Mouse (Mus musculus) splenic B cell, adult 2 months (primary cell): ENCODE results near the gene C6.

Experiments used
- DNase-seq: peaks from one replicate; pipeline ENCODE4 v3.0.0-alpha.2; 2011; ENCODE audit warnings: low read depth, low spot score
- H3K27me3 ChIP-seq: 2 replicates; pipeline ENCODE4 v1.6.1; 2012; ENCODE audit warnings: mild to moderate bottlenecking, low read length, moderate library complexity, mixed read lengths; ENCODE audit not compliant: control insufficient read depth, poor library complexity, insufficient read depth, severe bottlenecking
- H3K36me3 ChIP-seq: 2 replicates; pipeline ENCODE4 v1.6.1; 2012; ENCODE audit warnings: mild to moderate bottlenecking, low read length, moderate library complexity, mixed read lengths; ENCODE audit not compliant: control insufficient read depth, poor library complexity, insufficient read depth, severe bottlenecking

Gene C6

DNA sequence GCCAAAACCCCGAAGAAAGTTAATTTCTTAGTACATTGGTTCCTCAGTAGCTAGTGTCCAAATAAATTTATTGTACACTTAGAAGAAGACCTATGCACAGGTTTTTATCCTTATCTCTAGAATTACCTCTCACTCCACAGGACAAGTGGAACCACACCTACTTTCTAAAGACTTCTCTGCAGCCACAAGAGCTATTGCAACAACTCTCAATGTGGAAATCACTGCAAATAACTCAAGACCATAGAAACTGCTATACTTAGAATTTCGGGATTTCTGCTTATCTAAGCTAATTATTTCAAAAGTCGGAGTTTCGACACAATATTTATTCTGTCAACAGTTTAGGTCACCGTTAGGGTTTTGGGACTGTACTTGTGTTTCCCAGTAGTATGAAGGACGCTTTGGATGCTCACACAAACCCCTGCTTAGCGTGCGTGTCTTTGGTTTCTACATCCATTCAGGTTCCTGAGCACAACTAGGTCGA, at the start of gene C6:
C6 (plus strand) TSS at position 346 of the 481 bp plus-strand sequence.
- H3K27me3 ChIP-seq, result no peaks in the 10 kb centered on the region
- DNase-seq, result no peak
- H3K36me3 ChIP-seq, result no peaks in the 10 kb centered on the region

GRCm38 (mm10) chr15:4697604-4698003, 29.4 kb upstream of the C6 start:
- H3K27me3 ChIP-seq, result no peaks in the 10 kb centered on the region
- H3K36me3 ChIP-seq, result no peaks in the 10 kb centered on the region
- no peak for DNase-seq

DNA sequence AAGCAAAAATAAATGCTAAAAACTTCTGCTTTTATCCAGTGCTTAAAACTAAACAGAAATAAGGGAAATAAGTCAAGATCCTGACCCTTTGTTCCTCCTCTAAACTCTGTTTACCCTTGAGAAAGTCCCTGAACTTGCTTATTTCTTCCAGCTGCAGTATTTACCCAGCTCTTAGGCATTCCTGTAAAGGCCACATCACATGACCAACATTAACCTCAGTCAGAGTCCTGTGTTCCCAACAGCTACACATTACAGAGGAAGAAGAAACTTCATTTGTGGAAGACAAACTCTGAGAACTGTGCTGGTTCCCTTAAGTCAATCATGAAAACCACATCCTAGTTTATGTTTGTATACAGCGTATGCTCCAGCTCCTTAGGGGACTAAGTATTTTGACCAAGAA, 7.2 kb downstream of the C6 start:
- no peak for DNase-seq
- Histone ChIP-seq H3K36me3 (no peaks in the 10 kb centered on the region), H3K27me3 (no peaks in the 10 kb centered on the region)

DNA sequence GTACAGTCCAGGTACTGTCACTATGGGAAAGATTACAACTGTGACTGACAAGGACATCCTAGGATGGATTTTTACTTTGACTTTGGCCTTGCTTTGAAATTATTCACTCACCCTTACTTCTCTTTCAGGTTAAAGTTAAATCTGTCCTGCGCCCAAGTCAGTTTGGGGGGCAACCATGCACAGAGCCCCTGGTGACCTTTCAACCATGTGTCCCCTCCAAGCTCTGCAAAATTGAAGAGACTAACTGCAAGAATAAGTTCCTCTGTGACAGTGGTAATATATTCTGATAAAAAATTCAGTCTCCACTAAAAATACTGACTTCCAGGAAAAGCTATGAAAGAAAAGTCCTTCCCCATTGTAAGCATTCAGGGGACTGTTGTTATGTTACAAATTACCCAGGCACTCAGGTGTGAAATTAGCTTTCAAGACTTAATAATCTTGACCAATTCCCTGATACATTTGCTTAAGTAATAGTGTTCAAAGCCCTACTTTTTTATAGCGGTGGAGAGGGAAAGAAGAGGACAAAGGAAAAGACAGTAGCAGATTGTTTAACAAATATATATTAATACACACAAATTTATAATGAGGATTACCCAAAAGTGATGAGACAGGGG, 8.1 kb downstream of the C6 start:
- H3K36me3 ChIP-seq, result no peaks in the 10 kb centered on the region
- no peaks in the 10 kb centered on the region for H3K27me3 ChIP-seq
- DNase-seq, result no peak

DNA sequence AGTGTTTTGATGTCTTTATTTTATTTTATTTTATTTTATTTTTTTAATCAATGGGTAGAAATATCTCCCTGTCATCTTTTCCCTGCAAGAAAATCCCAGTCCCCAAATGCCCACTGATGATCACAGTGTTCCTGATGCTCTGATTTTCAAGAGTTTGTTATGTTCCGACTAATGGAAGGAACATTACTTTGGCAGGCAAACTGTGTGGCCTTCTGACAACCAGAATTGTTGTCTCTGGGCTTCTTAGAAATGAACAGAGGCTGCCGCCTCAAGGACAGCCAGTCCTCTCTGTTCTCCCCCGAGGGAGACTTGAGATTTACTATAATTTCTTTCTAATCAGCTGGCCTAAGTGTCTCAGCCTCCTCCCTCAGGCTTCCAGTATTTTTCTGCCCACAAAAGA, 20.7 kb downstream of the C6 start:
- DNase-seq, result no peak
- Histone ChIP-seq H3K27me3 (no peaks in the 10 kb centered on the region), H3K36me3 (no peaks in the 10 kb centered on the region)

DNA sequence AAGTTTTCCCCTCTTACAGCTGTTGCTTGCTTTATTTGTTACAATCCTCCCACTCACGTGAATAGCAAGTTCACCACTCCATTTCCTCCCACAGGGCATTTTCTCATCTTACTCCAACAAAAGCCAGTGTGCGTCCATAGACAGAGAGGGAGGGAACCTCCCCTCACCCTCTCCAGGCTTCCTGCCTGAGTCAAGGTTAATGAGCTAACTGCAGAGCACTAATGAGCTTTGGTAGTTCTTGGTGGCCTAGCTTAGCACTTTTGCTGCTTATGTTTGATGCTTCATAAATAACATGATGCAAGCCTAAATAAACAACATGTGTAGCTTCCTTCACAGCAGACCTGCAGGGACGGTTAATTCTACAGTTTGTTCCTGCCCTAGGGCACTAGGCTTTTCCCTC, 63.4 kb downstream of the C6 start:
- Histone ChIP-seq H3K27me3 (no peaks in the 10 kb centered on the region), H3K36me3 (no peaks in the 10 kb centered on the region)
- DNase-seq, result no peak

GRCm38 (mm10) chr15:4796861-4797260, 69.9 kb downstream of the C6 start:
- DNase-seq, result no peak
- H3K27me3 ChIP-seq, result no peaks in the 10 kb centered on the region
- no peaks in the 10 kb centered on the region for H3K36me3 ChIP-seq

- Histone ChIP-seq H3K27me3 (no peaks in the 10 kb centered on the region), H3K36me3 (no peaks in the 10 kb centered on the region)
- no peak for DNase-seq
Observed at GRCm38 (mm10) chr15:4804256-4804655, 77.3 kb downstream of the C6 start.

DNA sequence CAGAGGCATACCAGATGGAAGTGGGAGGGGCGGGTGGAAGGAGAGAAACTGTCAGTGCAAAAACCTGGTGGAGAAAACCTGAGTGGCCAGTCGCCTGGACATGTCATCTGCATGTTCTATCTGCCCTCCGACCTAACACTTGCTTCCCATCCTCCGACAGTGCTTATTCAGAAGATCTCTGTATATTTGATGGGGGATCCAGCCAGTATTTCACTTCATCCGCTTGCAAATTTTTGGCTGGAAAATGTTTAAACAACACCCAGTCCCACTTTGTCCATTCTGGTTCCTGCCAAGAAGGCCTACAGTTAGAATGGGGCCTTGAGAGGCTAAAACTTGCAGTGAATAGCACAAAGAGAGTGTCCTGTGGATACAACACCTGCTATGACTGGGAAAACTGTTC, 81.2 kb downstream of the C6 start:
- DNase-seq, result no peak
- no peaks in the 10 kb centered on the region for H3K36me3 ChIP-seq
- no peaks in the 10 kb centered on the region for H3K27me3 ChIP-seq

DNA sequence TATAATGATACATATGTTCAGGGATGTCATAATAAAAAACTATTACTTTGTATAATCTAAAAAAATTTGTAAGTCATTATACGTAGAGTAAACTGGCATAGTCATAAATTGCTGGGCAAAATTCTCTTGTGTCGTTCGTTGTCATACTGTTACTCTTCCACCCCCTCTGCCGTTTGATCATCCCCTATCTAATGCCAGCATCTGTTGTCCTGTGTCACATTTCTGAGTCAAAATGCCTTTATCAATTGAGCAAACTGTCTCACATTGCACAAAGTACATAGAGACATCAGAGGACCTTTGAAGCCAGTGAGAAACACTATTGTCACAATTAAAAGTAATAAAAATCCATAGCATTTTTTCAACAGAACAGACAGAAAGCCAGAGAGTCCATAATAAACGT, 88.0 kb downstream of the C6 start:
- DNase-seq, result no peak
- Histone ChIP-seq H3K27me3 (no peaks in the 10 kb centered on the region), H3K36me3 (no peaks in the 10 kb centered on the region)

GRCm38 (mm10) chr15:4815711-4816110, 88.7 kb downstream of the C6 start:
- Histone ChIP-seq H3K36me3 (no peaks in the 10 kb centered on the region), H3K27me3 (no peaks in the 10 kb centered on the region)
- no peak for DNase-seq

- DNase-seq, result peak; percentile 12
- no peaks in the 10 kb centered on the region for H3K36me3 ChIP-seq
- no peaks in the 10 kb centered on the region for H3K27me3 ChIP-seq
Observed at GRCm38 (mm10) chr15:4816752-4817493, 89.9 kb downstream of the C6 start.

GRCm38 (mm10) chr15:4818437-4818836, 91.5 kb downstream of the C6 start:
- Histone ChIP-seq H3K36me3 (no peaks in the 10 kb centered on the region), H3K27me3 (no peaks in the 10 kb centered on the region)
- DNase-seq, result no peak

GRCm38 (mm10) chr15:4821161-4821560, 94.2 kb downstream of the C6 start:
- Histone ChIP-seq H3K27me3 (no peaks in the 10 kb centered on the region), H3K36me3 (no peaks in the 10 kb centered on the region)
- no peak for DNase-seq

DNA sequence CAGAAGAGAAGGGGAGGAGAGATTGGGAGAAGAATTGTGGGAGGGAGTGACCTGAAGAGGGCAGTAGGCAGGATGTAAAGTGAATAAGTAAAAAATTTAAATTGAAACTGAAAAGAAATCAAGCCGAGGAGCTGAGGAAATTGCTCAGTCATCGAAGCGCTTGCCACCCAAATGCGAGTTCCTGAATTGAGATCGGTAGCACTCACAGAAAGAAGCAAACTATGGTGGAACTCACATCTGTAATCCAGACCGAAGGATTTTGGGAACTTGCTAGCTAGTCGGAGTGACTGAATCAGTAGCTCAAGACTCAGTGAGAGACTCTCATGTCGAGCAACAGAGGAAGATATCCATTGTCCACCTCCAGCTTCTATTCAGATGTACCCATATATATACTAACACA, 94.8 kb downstream of the C6 start:
- no peak for DNase-seq
- H3K27me3 ChIP-seq, result no peaks in the 10 kb centered on the region

GRCm38 (mm10) chr15:4827736-4828135, 100.8 kb downstream of the C6 start:
- Histone ChIP-seq H3K27me3 (no peaks in the 10 kb centered on the region), H3K36me3 (no peaks in the 10 kb centered on the region)
- no peak for DNase-seq

More for the DNA sequence above, 94.8 kb downstream of the C6 start:
- no peaks in the 10 kb centered on the region for H3K36me3 ChIP-seq
